Mouse (Mus musculus): Measurements from ENCODE around the gene Sap30.

The Sap30 gene

GRCm38 (mm10) chr8:57441556-57441955 is 46.1 kb downstream of the Sap30 start:
- in situ Hi-C loops (cut with MboI, MseI), result no loop called here

DNA sequence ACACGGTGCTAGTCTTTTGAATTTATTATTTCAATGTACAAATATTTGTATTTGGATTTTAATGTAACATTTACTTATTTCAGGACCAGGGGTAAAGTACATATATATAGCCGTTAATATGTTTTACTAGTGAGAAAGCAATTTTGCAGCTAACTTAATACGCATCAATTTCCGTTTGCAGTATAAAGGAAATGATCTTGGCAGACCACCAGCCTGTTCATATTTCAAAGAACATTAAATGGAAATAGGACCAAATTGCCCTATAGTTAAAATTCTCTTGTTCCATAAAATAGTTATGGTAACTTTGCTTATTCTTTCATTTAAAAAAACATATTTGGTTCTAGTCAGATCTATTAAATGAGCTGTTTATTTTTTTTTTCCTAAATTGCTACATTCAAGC is 46.5 kb downstream of the Sap30 start:
- in situ Hi-C loops (cut with MboI, MseI), result no loop called here

GRCm38 (mm10) chr8:57436437-57436796 is 51.2 kb downstream of the Sap30 start:
- in situ Hi-C loops (cut with MboI, MseI), result loop anchor here (5.0 to 10.0 kb wide), 3 partner anchors 68 to 368 kb away; no protein-coding TSS in a partner anchor

DNA sequence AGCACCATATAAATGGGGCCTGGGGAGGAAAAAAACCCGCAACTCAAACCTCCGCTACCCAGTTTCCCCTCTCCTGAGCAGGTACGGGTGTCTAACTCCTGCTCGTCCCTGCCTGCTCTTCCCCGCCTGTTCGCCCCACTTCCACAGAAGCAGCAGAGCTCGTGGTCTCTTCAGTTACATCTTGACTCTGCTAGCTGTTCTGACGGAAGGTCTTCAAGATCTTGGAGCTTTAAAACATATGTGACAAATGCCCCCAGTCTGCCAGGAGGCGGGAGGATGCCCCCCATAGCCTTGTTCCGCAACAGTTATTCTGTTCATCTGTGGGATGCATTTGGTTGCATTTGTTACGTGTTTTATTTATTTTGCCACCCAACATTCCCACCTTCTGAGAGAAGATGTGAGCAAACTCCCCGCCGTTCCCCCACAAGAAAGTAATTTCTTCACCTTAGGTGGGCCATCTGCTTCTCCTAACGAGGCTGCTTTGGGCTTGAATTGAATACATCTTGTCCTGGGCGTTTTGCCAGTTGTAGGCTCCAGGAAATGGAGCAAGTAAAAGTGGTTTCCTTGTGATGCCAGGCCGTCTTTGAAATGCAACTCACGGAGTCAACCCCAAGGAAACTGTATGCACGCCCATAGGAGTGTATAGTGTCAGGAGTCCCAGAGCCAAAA is 51.8 kb downstream of the Sap30 start:
- in situ Hi-C loops (cut with MboI, MseI), result loop anchor here (5.0 to 10.0 kb wide), 3 partner anchors 69 to 369 kb away; no protein-coding TSS in a partner anchor

- in situ Hi-C loops (cut with MboI, MseI), result loop anchor here (10.0 kb wide), 2 partner anchors 72 to 372 kb away; no protein-coding TSS in a partner anchor
Measured at GRCm38 (mm10) chr8:57432802-57433201, 54.9 kb downstream of the Sap30 start.

All from regulatory T cell (primary cell).